Mouse (Mus musculus) liver, embryonic 14.5 days (tissue): ENCODE results near the gene Fahd2a.

ENCODE experiments used
- CTCF ChIP-seq: IDR thresholded peaks from 2 replicates; pipeline ENCODE4 v1.5.1; 2016; ENCODE audit warnings: antibody characterized with exemption, low read depth, control low read depth
- EP300 ChIP-seq: IDR thresholded peaks from 2 replicates; pipeline ENCODE4 v1.6.1; 2016; ENCODE audit warnings: antibody characterized with exemption, low read depth

DNA sequence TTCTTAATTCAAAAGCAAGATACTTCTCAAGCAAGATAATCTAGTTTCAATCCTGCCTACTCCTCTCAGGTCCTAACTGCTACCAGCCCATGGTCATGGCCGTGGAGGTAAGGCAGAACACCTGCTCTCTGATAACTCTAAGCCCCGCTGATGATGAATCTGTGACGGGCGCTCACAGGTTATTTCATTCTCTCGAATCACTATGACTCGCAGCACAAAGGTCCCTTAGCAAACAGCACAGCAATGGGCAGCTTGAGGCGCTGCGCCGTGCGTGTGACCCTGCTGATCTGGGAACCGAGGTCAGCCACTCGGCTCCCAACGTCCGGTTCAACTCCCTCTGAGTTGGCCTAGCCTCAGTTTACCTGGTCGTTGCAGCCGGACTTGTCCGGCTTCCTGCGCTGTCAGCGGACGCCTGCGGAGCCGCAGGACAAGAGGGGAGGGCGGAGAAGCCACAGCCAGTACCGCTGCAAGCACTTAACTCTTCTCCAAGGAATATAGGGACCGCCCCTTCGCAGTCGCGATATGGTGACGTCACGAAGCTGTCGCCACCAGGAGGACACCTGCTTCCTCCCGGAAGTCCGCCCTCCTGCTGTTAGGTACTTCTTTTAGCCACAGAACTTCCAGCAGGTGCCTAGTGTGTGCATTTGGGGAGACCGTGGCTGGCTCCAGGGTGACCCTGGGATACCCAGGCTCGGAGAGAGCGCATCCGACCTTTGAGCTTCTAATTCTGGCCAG lies at the start of gene Fahd2a:
- TF ChIP-seq EP300: no peak
- peak; percentile 48 for TF ChIP-seq CTCF
